Mouse (Mus musculus) mouse trophoblast stem cell (cell line): ENCODE results near the gene Jsrp1.

Experiments used
- in situ Hi-C, 2 experiments: fragments of 300-500 bp; cut with MseI, MboI; formaldehyde crosslinking; loops; 2 replicates in 1 of 2; 3 replicates in 1 of 2; pipeline ENCODE4 v1.15.1; 2025

The Jsrp1 gene

DNA sequence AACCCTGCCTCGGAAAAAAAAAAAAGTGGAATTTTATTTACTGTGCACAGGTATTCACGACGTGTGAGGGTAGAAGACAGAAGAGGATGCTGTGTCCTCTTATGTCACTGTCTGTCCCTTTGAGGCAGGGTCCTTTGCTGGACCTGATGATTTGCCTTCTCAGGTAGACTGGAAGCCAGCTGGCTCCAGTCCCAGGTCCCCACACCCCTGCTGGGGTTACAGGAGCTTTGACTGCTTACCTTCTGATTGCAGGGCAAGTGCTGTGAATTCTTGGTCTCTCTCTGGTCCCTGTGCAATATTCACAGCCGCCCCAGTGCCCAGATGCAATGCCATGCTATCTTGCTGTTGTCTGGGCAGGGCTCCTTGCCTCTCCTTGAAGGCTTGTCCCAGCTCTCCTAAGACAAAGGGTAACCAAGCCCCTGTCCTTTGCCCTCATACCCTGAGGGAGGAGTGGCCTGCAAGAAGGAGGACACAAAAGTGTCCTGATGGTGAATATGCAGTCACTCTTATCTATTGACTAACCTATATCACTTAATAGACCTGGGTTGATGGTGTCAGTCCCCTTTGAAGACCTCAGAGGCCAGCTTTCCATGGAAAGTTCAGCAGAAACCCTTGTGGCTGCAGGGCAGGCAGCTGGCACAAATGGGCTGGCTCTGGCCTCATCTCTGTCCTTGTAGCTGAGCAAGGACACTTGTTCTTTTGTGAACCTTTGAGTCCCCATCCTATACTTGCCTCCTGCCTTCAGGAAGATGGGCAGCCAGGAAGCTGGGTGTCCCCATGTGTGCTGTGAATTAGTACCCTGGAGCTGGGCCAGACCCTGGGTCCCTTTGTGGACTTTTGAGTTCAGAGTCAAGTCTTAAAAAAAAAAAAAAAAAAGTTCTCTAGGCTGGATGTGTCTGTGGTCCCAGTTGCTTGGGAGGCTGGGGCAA is 52.4 kb downstream of the Jsrp1 start:
- in situ Hi-C loops: no loop called here

DNA sequence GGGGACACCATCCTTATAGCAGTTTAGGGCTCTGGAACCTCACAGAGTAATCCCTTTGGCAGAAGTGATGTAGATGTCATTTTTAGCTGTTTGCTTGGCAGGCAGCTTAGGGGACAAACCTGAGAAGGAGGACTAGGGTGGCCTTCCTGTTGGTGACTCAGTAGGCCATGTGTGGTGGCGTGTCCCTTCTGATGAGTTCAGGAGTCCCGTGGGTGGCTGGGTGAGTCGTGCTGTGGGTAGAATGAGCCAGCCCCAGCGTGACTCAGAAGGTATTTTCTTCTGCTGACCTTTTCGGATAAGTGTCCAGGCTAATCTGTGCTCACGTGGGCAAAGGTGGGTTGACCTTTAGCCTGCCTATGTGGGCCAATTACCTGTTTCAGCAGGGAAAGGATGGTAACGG is 54.6 kb downstream of the Jsrp1 start:
- in situ Hi-C loops: no loop called here
